Mouse (Mus musculus): Measurements from ENCODE around the gene Mapk10. TPM values are rescaled to one million over a fixed set of nuclear protein-coding genes. Genes with fewer than 3 reads are reported as not detected.
A peak's percentile ranks its signal among the peaks of the same experiment; 100 is the strongest.
"Not testable (repeated sequence)": the region's sequence is repeated elsewhere in the genome, so short reads cannot be mapped to it uniquely, and the experiment has no call there.

Mapk10 gene
- polyA plus RNA-seq, 1 experiment from 2014 or later, result 0.38 TPM

- no peaks in the 10 kb centered on the region for H3K9me3 ChIP-seq (ENCODE audit: control insufficient read depth, low read length)
- H3K4me2 ChIP-seq (replicated peaks; ENCODE audit: low read depth, low read length), result no peak overlapping the region
- H3K4me3 ChIP-seq (ENCODE audit: low read length), result no peak overlapping the region
- no peaks in the 10 kb centered on the region for H3K27me3 ChIP-seq (ENCODE audit: control insufficient read depth, insufficient read depth, low read length)
- H3K36me3 ChIP-seq (ENCODE audit: control insufficient read depth, insufficient read depth, low read length), result no peaks in the 10 kb centered on the region
- 91% methylated on average over 8 of the region's 8 CpGs for WGBS
- no peak overlapping the region for H3K27ac ChIP-seq (ENCODE audit: low read depth, low read length)
- H3K4me1 ChIP-seq (ENCODE audit: control insufficient read depth, insufficient read depth, low read length), result no peaks in the 10 kb centered on the region
- ATAC-seq (ENCODE audit: low FRiP score, low TSS enrichment), result no peak
- no peak overlapping the region for H3K9ac ChIP-seq (ENCODE audit: low read depth, low read length)
Measured at GRCm38 (mm10) chr5:102946625-102947024, 264.5 kb downstream of the Mapk10 start.

GRCm38 (mm10) chr5:102943864-102944630 lies 267.1 kb downstream of the Mapk10 start:
- not testable (repeated sequence) for H3K27ac ChIP-seq (ENCODE audit: low read depth, low read length); H3K36me3 ChIP-seq (ENCODE audit: control insufficient read depth, insufficient read depth, low read length); H3K9ac ChIP-seq (ENCODE audit: low read depth, low read length); H3K9me3 ChIP-seq (ENCODE audit: control insufficient read depth, low read length); ATAC-seq (ENCODE audit: low FRiP score, low TSS enrichment); H3K4me1 ChIP-seq (ENCODE audit: control insufficient read depth, insufficient read depth, low read length); H3K4me3 ChIP-seq (ENCODE audit: low read length); H3K27me3 ChIP-seq (ENCODE audit: control insufficient read depth, insufficient read depth, low read length); H3K4me2 ChIP-seq (replicated peaks; ENCODE audit: low read depth, low read length)
- WGBS, result 77% methylated on average over 17 of the region's 17 CpGs

DNA sequence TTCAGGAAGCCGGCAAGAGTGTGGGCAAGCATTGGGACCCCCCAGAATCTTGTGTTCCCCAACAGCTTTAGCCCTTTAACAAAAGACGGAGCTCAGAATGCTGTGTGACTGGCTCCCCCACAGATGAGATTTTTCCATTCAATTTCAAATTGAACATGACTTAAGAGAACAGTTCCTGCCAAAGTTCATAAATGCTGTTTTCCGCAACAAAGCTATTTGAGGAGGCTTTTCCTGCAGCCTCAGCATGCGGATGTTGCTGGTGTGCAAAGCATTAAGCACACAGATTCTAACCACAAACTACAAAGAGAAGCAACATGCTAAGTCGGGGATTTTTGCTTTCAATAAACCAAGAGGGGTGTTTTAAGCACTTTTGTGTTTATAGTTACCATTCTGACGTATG lies 281.0 kb downstream of the Mapk10 start:
- Histone ChIP-seq H3K27me3 (ENCODE audit: control insufficient read depth, insufficient read depth, low read length) (no peaks in the 10 kb centered on the region), H3K9ac (ENCODE audit: low read depth, low read length) (no peak overlapping the region), H3K9me3 (ENCODE audit: control insufficient read depth, low read length) (no peaks in the 10 kb centered on the region), H3K4me1 (ENCODE audit: control insufficient read depth, insufficient read depth, low read length) (no peaks in the 10 kb centered on the region), H3K4me3 (ENCODE audit: low read length) (no peak overlapping the region), H3K36me3 (ENCODE audit: control insufficient read depth, insufficient read depth, low read length) (no peaks in the 10 kb centered on the region), H3K27ac (ENCODE audit: low read depth, low read length) (no peak overlapping the region), H3K4me2 (replicated peaks; ENCODE audit: low read depth, low read length) (no peak overlapping the region)
- 80% methylated on average over 6 of the region's 6 CpGs for WGBS
- ATAC-seq (ENCODE audit: low FRiP score, low TSS enrichment), result no peak

GRCm38 (mm10) chr5:102926786-102927185 lies 284.3 kb downstream of the Mapk10 start:
- Histone ChIP-seq H3K4me2 (replicated peaks; ENCODE audit: low read depth, low read length) (no peak overlapping the region), H3K4me3 (ENCODE audit: low read length) (no peak overlapping the region), H3K9me3 (ENCODE audit: control insufficient read depth, low read length) (no peaks in the 10 kb centered on the region), H3K9ac (ENCODE audit: low read depth, low read length) (no peak overlapping the region), H3K4me1 (ENCODE audit: control insufficient read depth, insufficient read depth, low read length) (no peaks in the 10 kb centered on the region), H3K27me3 (ENCODE audit: control insufficient read depth, insufficient read depth, low read length) (no peaks in the 10 kb centered on the region), H3K27ac (ENCODE audit: low read depth, low read length) (no peak overlapping the region), H3K36me3 (ENCODE audit: control insufficient read depth, insufficient read depth, low read length) (no peaks in the 10 kb centered on the region)
- ATAC-seq (ENCODE audit: low FRiP score, low TSS enrichment), result no peak
- WGBS, result 80% methylated on average over 5 of the region's 5 CpGs

- H3K4me2 ChIP-seq (replicated peaks; ENCODE audit: low read depth, low read length), result no peak overlapping the region
- 35% methylated on average over 2 of the region's 2 CpGs for WGBS
Measured at GRCm38 (mm10) chr5:102920199-102920598, 290.9 kb downstream of the Mapk10 start.

GRCm38 (mm10) chr5:102905441-102906211 lies 305.5 kb downstream of the Mapk10 start:
- Histone ChIP-seq H3K4me3 (ENCODE audit: low read length) (no peak overlapping the region), H3K27me3 (ENCODE audit: control insufficient read depth, insufficient read depth, low read length) (no peaks in the 10 kb centered on the region), H3K9me3 (ENCODE audit: control insufficient read depth, low read length) (no peaks in the 10 kb centered on the region), H3K27ac (ENCODE audit: low read depth, low read length) (no peak overlapping the region), H3K36me3 (ENCODE audit: control insufficient read depth, insufficient read depth, low read length) (no peaks in the 10 kb centered on the region), H3K4me2 (replicated peaks; ENCODE audit: low read depth, low read length) (no peak overlapping the region), H3K4me1 (ENCODE audit: control insufficient read depth, insufficient read depth, low read length) (no peaks in the 10 kb centered on the region), H3K9ac (ENCODE audit: low read depth, low read length) (no peak overlapping the region)
- ATAC-seq (ENCODE audit: low FRiP score, low TSS enrichment), result no peak
- 73% methylated on average over 13 of the region's 13 CpGs for WGBS

More at GRCm38 (mm10) chr5:102920199-102920598, 290.9 kb downstream of the Mapk10 start:
- H3K4me3 ChIP-seq (ENCODE audit: low read length), result no peak overlapping the region
- H3K4me1 ChIP-seq (ENCODE audit: control insufficient read depth, insufficient read depth, low read length), result no peaks in the 10 kb centered on the region
- peak; percentile 87; the same call in 1 of the 2 replicates for ATAC-seq (ENCODE audit: low FRiP score, low TSS enrichment)
- H3K9ac ChIP-seq (ENCODE audit: low read depth, low read length), result no peak overlapping the region
- H3K36me3 ChIP-seq (ENCODE audit: control insufficient read depth, insufficient read depth, low read length), result no peaks in the 10 kb centered on the region
- H3K27me3 ChIP-seq (ENCODE audit: control insufficient read depth, insufficient read depth, low read length), result no peaks in the 10 kb centered on the region
- no peak overlapping the region for H3K27ac ChIP-seq (ENCODE audit: low read depth, low read length)
- H3K9me3 ChIP-seq (ENCODE audit: control insufficient read depth, low read length), result no peaks in the 10 kb centered on the region

GRCm38 (mm10) chr5:102904066-102904465 lies 307.1 kb downstream of the Mapk10 start:
- WGBS, result 77% methylated on average over 12 of the region's 12 CpGs
- Histone ChIP-seq H3K9ac (ENCODE audit: low read depth, low read length) (no peak overlapping the region), H3K4me3 (ENCODE audit: low read length) (no peak overlapping the region), H3K27ac (ENCODE audit: low read depth, low read length) (no peak overlapping the region), H3K4me2 (replicated peaks; ENCODE audit: low read depth, low read length) (no peak overlapping the region), H3K9me3 (ENCODE audit: control insufficient read depth, low read length) (no peaks in the 10 kb centered on the region), H3K27me3 (ENCODE audit: control insufficient read depth, insufficient read depth, low read length) (no peaks in the 10 kb centered on the region), H3K4me1 (ENCODE audit: control insufficient read depth, insufficient read depth, low read length) (0 out of 2 replicates have a peak, but pooled peaks cover 2% of the 10 kb centered on the region), H3K36me3 (ENCODE audit: control insufficient read depth, insufficient read depth, low read length) (no peaks in the 10 kb centered on the region)
- no peak for ATAC-seq (ENCODE audit: low FRiP score, low TSS enrichment)

- H3K4me3 ChIP-seq (ENCODE audit: low read length), result no peak overlapping the region
- no peak overlapping the region for H3K4me2 ChIP-seq (replicated peaks; ENCODE audit: low read depth, low read length)
- 64% methylated on average over 9 of the region's 9 CpGs for WGBS
- H3K9ac ChIP-seq (ENCODE audit: low read depth, low read length), result no peak overlapping the region
- peak; percentile 57; the same call in 1 of the 2 replicates for ATAC-seq (ENCODE audit: low FRiP score, low TSS enrichment)
- no peaks in the 10 kb centered on the region for H3K27me3 ChIP-seq (ENCODE audit: control insufficient read depth, insufficient read depth, low read length)
- 0 out of 2 replicates have a peak, but pooled peaks cover 2% of the 10 kb centered on the region for H3K4me1 ChIP-seq (ENCODE audit: control insufficient read depth, insufficient read depth, low read length)
- H3K36me3 ChIP-seq (ENCODE audit: control insufficient read depth, insufficient read depth, low read length), result no peaks in the 10 kb centered on the region; the same call in 1 of the 2 replicates
- no peaks in the 10 kb centered on the region for H3K9me3 ChIP-seq (ENCODE audit: control insufficient read depth, low read length)
- no peak overlapping the region for H3K27ac ChIP-seq (ENCODE audit: low read depth, low read length)
Measured at GRCm38 (mm10) chr5:102903487-102903886, 307.6 kb downstream of the Mapk10 start.

- Histone ChIP-seq H3K9ac (ENCODE audit: low read depth, low read length) (no peak overlapping the region), H3K4me3 (ENCODE audit: low read length) (no peak overlapping the region), H3K4me2 (replicated peaks; ENCODE audit: low read depth, low read length) (no peak overlapping the region), H3K27ac (ENCODE audit: low read depth, low read length) (no peak overlapping the region), H3K27me3 (ENCODE audit: control insufficient read depth, insufficient read depth, low read length) (no peaks in the 10 kb centered on the region), H3K36me3 (ENCODE audit: control insufficient read depth, insufficient read depth, low read length) (no peaks in the 10 kb centered on the region; the same call in 1 of the 2 replicates), H3K4me1 (ENCODE audit: control insufficient read depth, insufficient read depth, low read length) (0 out of 2 replicates have a peak, but pooled peaks cover 2% of the 10 kb centered on the region), H3K9me3 (ENCODE audit: control insufficient read depth, low read length) (no peaks in the 10 kb centered on the region)
- ATAC-seq (ENCODE audit: low FRiP score, low TSS enrichment), result no peak
- 82% methylated on average over 5 of the region's 5 CpGs for WGBS
Measured at GRCm38 (mm10) chr5:102901176-102901575, 310.0 kb downstream of the Mapk10 start.

Data from kidney, embryonic 14.5 days (tissue).